Mouse (Mus musculus) left cerebral cortex, adult 11 months (tissue): ENCODE measurements around the gene Tubgcp4.
A peak's percentile ranks its signal among the peaks of the same experiment; 100 is the strongest.
"Not testable (repeated sequence)": the region's sequence is repeated elsewhere in the genome, so short reads cannot be mapped to it uniquely, and the experiment has no call there.

ENCODE experiments used
- DNase-seq: peaks from one replicate; pipeline ENCODE4 v3.0.0; 2022; ENCODE audit warnings: low spot score

The Tubgcp4 gene

DNA sequence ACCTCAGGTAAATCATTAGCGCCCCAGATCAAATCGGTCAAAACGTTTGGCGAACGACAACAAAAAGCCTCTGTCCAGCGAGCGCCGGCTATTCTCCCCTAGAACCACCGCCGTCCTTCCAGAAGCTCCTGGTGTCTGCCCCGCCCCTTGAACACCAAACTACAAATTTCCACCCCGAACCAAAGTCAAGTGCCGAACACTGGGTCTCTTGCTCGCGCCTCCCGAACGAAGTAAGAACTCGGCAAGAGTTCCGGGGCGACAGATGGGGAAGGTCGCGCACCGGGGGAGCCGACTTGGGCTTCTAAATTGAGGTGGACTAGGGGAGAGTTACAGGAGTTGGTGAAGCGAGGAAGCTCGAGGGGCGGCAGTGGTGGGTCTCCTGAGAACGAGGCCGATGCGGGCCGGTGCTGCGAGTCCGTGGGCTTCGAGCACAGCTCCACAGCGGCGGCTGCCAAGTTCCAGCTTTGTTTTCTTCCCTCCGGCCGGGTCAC, at the start of gene Tubgcp4:
Tubgcp4 (plus strand) TSS at position 174 of the 491 bp plus-strand sequence.
- DNase-seq = no peak

DNA sequence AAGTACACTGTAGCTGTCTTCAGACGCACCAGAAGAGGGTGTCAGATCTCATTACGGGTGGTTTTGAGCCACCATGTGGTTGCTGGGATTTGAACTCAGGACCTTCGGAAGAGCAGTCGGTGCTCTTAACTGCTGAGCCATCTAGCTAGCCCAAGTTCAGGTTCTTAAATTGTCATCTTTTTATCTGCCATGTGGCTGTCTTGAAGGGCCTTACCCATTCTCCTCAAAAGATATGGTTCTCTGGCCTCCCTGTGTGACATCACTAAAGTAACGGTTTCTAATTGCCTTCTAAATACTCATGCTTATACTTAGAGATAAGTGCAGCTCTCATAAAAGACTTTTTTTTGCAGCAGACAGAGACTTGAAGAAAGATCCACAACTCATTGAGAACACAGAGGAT, 44.2 kb upstream of the Tubgcp4 start:
- not testable (repeated sequence) for DNase-seq

DNA sequence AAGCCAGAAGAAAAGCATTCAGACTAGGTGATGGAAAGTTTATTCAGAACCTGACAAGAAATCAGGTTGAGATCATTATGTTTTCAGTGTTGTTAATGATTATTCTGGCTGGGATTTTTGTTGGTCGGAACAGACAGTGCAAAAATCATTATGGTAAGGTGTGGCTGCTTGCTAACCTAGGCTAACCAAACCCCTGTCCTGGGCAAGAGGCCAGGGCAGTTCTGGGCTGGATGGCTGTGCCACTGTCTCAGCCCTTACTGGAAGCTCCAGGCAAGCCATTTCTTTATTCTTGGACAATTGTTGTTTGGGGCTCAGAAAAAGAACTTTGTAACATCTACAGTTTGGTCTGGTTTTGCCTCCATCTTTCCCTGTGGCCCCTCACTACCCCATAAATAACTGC, 42.9 kb upstream of the Tubgcp4 start:
- no peak for DNase-seq

DNA sequence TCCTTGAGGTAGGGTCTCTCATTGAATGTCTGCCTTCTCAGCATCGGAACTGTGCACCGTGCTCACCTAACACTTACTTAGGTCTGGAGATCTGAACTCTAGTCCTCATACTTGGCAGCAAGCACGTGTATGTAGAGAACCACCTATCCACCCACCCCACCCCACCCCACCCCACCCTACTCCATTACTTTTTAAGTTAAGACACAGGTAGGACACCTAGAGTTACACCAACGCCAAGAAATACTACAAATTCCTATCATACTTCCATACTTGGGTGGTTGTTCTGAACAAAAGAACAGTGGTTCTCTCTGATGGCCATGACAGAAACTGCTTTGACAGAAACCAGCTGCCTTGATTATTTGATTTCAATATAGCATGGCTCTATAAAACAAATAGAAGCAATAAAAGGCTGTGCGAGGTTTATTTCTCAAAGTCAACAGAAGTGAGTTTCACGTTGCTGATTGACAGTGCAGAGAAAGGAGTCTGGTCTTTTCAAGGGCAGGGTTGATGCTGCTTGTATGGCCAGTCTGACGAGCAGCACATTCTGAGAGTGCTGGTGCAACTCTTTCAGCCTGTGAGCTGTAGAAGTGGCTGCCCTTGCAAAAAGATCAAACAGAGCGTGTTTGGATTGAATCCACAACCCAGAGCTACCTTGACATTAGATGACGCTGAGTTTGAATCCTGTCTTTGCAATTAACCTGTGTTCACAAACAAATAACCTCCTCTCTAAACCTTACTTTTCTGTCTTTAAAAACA, 41.4 kb upstream of the Tubgcp4 start:
- DNase-seq = no peak

DNA sequence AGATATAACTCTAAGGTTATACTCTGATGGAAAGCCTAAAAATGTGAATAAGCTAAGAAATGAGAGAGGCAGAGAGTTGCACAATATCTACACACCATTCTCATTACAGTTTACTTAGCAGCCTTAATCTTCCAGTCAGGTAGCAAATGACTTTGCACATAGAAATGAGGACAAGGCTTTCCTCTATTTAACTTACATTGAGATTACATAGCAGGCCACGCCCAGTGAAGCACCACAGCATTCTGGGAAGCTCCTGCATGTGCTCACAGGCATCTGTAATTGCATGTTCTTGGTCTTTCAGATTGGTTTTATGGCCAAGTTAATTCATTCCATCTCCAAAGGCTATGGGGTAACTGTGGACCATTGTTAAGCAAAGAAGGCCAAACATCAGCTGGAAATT, 37.6 kb upstream of the Tubgcp4 start:
- DNase-seq = no peak

DNA sequence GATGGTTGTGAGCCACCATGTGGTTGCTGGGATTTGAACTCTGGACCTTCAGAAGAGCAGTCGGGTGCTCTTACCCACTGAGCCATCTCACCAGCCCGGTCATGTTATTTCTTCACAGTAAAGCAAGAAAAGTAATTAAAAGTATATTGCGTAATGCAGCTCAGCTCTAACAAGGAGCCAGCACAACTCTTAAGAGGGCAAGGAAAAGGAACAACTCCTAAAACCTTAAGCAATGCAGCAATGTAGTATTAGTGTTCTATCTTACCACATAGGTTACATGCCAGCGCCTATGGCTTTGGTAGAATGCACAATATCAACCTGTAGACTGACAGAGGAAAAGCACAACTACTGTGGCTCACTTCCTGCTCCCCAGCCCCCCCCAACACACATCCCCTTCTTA, 33.1 kb upstream of the Tubgcp4 start:
- DNase-seq = no peak

DNA sequence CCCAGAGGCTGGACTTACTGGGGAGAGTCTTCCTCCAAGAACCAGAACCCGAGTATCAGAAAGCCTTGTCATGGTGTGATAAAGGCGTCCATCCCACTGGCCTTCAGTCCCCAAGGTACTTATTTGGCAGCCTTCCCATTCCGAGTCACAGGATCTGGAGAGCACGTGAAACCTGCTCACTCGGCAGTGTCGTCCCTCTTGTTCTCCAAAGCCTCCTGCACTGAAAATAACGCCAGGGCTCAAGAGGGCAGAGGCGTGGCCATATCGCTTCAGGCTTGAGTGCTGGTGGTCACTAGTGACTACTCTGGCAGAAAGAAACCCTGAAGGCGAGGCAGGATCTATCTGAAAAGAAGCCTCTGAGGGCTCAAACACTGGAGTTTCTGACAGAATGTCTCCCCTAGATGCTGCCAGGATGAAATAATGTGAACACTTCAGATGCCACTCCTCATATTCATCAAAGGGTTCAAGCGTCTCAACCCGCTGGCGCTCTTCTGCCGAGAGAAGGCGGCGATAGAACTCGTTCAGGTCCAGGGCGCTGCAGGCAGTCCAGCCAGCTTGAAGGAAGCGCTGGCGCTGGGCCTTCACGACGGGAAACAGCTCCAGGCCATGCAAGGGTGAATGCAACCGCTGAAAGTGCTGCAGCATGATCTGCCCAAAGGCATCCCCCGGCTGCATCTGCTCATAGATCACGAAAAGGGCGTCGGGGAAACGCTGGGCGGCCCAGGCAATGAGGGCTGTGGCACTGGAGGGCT, 31.0 kb upstream of the Tubgcp4 start:
- DNase-seq = no peak

DNA sequence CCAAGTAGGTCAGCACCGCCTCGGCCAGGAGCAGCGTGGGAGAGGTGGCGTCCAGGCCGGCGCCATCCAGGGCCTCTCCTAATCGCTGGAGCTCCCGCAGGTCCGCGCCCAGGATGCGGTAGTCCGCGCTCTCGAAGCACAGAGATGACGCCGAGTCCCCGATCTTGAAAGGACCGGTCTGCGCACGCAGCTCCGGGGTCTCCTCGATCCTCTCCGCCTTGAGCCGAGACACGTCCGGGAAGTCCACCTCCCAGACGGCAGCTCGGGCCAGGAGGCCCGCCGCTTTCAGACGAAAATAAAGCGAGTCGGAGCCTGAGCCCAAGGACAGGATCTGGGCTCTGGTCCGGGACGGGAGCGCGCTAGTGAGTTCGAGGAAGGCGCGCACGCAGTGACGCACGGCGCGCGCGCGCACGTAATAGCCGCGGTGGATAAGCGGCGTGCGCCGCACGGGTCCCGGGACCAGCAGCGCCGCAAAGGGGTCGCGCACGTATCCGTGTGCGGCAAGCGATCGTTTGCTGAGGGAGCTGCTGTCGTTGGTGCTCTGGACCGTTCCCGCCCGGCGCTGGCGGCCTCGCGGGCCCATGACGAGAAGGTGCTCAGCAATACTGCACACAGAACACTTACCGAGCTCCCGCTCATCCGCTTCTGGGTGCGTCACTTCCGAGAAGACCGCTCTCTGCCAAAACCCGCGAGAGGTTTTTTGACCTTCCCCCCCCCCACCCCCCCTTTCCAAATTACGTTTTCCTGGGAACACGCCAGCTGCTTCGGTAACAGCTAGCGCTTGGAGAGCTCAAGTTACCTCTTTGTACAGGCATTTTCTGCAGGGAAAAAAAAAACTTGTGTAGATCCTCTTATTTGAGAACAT, 30.2 kb upstream of the Tubgcp4 start, which contains the start of the genes Adal and Lcmt2:
Adal (plus strand) TSS at position 411 of the 865 bp plus-strand sequence.
Lcmt2 (minus strand) TSS at position 636 of the 865 bp plus-strand sequence.
- peak; percentile 90 for DNase-seq

DNA sequence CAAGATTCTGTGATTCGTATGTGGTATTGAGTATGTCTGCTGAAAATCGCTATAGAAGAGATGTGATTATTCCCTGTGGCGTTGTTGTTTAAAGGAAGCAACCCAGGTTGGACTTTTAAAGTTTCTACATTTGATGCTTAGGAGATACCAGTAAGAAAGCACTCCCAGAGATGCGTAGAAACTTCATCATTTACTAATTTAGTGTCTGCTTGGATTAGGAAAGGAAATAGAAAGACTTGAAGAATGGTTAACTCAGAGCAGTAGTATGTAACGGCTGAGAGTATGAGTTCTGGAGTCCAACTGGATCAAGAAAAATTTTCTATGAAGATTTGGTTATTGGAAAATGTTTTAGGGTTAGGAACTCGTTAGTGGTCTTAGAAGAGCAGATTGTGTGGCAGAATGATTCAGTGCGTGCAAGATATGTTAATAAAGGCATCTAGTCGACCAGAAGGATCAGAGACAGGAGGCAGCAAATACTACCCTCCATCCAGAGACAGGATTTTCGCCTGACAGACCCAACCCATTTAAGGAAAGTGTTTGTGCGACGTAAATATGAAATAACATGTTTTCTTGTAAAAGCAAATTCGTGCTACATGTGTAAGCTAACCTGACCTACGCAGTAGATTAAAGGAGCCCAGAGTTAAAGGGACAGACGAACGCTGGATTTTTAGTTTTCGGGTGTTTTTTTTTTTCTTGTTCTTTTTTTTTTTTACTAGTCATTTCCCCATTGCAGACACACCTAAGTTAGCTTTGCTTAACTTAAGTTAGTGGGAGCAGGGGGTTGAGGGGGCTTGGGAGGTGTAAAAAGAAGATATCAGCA, 29.0 kb upstream of the Tubgcp4 start:
- DNase-seq = no peak

DNA sequence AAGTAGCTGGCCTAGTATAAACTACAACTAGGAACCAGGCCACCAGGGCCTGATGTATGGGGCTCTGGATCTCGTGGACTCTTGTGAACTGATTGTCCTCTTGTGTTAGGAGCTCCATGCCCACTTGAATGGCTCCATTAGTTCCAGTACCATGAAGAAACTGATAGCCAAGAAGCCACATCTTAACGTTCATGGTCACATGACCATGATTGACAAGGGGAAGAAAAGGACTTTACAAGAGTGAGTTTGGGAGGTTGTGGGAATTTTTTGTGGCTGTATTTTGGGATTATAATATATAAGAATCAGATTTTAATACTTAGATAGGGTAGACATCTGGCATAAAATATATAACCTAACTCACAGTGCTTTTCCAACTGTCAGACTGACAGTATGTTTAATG, 28.0 kb upstream of the Tubgcp4 start:
- no peak for DNase-seq

DNA sequence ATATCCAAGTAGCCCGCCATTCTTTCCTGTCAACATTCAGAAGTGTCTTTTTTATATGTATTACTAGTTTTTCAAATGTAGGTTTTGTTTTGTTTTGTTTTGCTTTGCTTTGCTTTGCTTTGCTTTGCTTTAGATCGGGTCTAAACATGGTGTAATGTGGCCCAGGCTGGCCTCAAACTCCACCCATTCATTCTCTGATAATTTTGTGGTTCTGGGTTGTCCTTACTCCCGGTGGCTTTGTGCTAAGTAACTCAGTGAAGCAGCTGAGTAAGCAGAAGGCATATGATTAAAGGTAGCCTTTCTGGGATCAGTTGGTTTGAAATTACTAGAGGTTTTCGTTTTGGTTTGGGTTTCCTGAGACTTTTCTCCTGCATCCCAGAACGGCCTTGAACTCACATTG, 20.8 kb upstream of the Tubgcp4 start:
- DNase-seq = no peak

DNA sequence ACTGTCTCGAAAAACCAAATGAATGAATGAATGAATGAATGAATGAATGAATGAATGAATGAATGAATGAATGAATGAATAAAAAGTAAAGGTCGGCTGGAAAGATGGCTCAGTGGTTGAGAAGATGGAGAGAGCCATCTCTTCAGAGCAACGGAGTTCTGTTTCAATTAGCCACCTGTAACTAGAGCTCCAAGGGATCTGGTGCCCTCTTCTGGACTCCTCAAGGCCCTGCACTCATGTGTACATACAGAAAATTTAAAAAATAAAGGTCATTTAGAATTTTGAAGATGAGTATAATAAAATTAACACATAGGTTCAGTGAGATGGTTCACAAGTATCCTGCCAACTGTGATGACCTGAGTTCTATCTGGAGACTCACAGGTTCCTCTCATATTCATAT, 17.4 kb upstream of the Tubgcp4 start:
- DNase-seq = no peak

DNA sequence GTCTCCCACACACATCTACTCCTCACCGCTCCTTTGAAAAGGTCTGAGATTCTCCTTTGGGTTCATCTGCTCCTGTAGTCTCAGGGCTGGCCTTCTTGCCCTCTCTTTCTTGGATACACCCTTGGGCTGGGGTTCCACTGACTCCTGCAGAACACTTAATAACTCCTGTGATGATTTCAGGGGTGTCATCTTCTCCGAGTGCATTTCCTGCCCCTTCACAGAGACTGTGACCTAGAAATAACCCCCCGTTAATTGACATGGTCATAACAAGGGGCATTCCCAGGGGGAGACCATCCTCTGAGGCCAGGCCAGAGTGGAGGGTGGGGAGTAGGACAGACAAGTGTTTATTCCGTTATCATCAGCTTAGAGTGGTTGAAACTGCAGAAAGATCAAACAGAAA, 1.3 kb upstream of the Tubgcp4 start:
- DNase-seq = no peak

DNA sequence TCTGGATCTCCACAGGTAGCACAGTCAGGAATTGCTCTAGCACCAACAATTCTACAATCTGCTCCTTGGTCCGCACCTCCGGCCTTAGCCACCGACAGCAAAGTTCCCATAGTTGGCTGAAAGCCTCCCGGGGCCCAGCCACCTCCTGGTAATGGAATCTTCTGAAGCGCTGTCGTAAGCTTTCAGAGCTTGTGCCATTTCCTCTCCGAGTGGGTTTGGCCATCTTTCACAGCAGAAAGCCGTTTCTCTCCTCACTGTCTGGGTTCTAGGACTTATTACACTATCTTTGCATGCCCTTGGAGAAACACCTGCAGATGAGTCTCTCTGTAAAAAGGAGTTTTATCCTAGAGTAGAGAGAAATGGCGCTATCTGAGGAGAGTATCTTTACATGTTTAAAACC, 552 bp upstream of the Tubgcp4 start:
- DNase-seq = no peak

DNA sequence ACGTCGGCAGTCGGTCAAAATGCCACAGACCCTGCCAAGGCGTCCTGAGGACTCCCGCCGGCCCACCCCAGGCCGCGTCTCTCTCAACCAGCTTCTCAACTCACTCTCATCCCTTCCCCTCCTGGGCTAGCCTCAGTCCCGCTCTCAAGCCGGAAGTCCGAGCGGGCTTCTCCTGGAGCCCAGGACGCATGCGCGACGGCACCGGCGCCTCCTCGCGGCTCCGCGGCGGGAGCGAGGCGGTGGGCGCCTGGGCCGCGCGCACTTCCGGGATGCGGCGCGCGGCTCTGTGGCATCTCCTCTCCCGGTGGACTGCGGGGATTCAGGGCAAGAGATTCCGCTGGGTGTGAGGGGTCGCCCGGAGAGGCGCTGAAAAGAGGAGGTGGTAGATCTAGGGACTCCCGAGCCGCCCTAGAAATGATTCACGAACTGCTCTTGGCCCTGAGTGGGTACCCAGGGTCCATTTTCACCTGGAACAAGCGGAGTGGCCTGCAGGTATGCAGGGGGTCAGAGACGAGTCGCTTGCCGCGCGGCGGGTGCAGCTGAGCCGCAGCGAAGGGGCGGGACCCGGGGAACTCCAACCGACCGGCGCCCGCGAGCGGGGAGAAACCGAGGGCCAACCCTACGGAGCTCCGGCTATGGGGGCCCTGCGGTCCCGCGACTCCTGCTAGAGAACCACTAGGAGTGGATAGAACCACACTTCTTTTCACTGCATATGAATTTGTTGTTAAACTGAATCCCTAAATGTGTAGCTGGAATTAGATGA, 707 bp downstream of the Tubgcp4 start, which contains the start of gene Zscan29:
Zscan29 (minus strand) TSS at position 146 of the 763 bp plus-strand sequence.
- peak; percentile 47 for DNase-seq

DNA sequence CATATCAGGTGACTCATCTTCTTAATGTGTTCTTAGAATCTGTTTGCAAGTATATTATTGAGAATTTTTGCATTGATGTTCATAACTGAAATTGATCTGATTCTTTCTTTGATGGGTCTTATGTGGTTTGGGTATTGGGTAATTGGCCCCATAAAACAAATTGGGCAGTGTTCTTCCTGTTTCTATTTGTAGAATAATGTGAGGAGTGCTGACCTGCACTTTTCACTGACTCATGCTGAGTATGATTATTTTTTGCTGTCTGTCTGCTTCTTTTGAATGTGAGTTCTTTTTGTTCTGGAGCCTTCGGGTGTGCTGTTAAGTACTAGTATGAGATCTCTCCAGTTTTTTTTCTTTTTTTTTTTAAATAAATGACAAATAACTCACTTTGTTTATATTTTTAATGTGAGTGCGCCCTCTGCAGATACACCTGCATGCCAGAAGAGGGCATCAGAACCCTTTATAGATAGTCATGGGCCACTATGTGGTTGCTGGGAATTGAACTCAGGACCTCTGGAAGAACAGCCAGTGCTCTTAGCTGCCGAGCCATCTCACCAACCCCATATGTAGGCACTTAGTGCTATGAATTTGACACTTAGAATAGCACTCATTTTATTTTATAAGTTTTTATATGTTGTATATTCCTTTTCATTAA, 8.5 kb downstream of the Tubgcp4 start:
- no peak for DNase-seq

DNA sequence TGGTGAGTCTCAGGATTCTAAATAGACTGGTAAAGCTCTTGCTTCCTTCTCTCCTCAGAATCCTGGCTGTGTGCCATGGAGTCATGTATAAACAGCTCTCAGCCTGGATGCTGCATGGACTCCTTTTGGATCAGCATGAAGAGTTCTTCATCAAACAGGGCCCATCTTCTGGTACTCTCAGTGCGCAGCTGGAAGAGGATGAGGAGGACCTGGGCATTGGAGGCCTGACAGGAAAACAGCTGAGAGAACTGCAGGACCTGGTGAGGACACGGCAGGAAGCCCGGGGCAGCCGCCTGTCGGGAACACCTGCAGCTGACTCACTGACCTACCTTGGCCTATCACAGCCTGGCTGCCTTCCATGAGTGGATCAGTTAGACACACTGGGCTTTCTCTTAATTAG, 13.0 kb downstream of the Tubgcp4 start:
- no peak for DNase-seq

DNA sequence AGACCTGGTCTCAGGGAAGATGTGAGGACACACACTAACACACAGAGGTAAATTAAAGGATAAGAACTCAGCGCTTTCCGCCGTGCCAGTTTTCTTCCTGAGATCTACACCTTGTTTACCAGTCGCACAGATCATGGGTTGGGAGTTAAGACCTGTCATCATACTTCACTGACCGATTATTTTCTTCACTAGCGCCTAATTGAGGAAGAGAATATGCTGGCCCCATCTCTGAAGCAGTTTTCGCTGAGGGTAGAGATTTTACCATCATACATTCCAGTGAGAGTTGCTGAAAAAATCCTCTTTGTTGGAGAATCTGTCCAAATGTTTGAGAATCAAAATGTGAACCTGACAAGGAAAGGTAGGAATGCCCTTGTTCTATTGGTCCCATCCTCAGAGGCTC, 13.7 kb downstream of the Tubgcp4 start:
- no peak for DNase-seq

DNA sequence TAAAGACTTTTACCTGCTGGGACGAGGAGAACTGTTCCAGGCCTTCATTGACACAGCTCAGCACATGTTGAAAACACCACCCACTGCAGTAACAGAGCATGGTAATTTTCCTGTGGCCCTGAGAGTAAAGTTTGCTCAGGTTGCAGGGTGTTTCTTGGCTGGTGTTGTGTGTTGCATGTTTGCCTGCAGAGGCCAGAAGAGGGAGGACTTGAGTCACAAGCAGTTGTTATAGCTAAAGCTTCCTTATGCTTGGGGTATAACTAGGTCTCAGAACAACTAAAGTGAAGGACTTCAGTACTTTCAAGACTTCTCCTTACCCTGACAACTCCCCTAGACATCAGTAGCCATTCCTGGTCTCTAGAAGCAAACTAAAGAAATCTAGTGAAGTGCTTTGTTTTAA, 18.1 kb downstream of the Tubgcp4 start:
- DNase-seq = no peak

DNA sequence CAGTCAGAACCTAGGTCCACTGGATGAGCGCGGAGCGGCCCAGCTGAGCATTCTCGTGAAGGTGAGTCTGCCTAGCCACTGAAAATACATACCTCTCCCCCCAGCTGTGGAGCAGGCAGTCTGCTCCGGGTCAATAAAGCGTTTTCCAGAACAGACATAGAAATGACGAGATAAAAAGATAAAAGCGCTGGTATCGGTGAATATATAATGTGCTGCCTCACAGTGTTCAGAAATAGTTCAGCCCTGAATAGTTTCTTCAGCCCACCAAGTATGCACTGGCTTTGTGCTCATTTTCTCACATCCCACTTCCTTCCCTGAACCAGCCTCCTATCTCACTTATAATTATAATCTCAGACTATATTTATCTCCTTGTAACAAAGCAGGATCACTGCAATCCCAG, 25.0 kb downstream of the Tubgcp4 start:
- DNase-seq = peak; percentile 74
